Mouse (Mus musculus): ENCODE measurements around the gene Hephl1. TPM values are rescaled to one million over a fixed set of nuclear protein-coding genes. Genes with fewer than 3 reads are reported as not detected.
A peak's percentile ranks its signal among the peaks of the same experiment; 100 is the strongest.

Gene Hephl1
- polyA plus RNA-seq, 1 experiment from 2014 or later, result not detected

DNA sequence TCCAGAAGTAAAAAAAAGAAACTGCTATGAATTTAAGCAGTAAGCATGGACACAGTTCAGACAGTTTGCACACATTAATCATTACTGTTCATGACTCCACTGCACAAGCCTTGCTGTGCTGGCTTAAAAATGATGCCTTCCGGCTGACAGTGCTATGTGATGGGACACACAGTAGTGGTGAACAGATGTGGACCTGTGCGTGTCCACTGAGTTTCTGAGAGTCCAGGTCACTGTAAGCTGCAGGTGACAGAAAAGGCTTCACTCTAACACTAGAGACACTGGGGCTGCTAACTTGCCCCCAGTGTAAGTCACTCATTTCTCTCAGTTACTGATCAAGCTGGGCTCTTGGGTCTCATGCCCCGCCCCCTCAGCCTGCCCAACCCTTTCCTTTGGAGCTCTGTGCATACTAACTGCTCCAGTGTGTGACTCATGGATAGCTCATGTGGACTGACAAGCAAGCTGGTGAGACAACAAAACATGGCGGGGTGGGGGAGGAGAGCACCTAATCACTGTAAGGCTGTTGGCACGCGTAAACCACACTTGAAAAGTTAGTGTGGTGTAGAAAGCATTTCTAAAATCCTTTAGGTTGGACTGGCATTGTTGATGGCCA is 43.1 kb downstream of the Hephl1 start:
- Histone ChIP-seq H3K27me3 (ENCODE audit: control insufficient read depth, insufficient read depth, low read length) (no peaks in the 10 kb centered on the region), H3K27ac (ENCODE audit: low read depth, low read length) (no peak overlapping the region), H3K9me3 (ENCODE audit: control insufficient read depth, low read length) (no peaks in the 10 kb centered on the region), H3K4me3 (ENCODE audit: low read depth, low read length) (no peak overlapping the region), H3K4me1 (ENCODE audit: control insufficient read depth, insufficient read depth, low read length) (no peaks in the 10 kb centered on the region), H3K36me3 (ENCODE audit: control insufficient read depth, insufficient read depth, low read length) (no peaks in the 10 kb centered on the region), H3K9ac (ENCODE audit: low read length) (no peak overlapping the region), H3K4me2 (no peak overlapping the region)
- DNase-seq (ENCODE audit: low spot score, missing footprints), result no peak
- no peak for ATAC-seq (ENCODE audit: low FRiP score)
- WGBS, result 80% methylated on average over 6 of the region's 6 CpGs

DNA sequence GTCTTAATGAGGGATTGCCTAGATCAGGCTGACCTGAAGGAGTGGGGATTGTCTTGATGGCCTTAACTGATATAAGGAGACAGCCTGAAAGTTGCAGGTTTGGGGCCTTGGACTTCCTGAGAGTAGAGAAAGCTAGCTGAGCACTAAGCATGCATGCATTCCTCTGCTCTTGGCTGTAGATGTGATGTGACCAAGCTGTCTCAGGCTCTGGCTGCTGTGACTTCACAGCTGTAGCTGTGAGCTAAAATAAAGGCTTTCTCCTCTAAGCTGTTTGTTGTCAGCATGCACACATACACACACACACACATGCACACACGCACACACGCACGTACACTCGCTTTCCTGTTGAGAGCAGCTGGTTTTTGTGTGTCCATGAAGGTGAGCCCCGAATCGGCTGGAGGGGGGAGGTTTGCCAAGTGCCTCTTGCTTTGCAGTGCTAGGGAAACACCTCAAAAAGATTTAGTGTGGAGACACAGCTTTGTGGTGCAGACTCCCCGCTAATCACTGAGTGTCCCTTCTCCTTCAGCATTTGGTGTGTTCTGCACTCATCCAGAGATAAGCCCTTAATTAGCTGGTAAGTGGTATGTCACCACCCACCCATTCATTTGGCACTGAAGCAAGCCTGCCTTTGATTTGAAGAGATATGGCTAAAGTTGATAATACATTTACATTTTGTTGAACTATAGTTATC is 43.8 kb downstream of the Hephl1 start:
- WGBS, result 83% methylated on average over 7 of the region's 7 CpGs
- no peaks in the 10 kb centered on the region for H3K4me1 ChIP-seq (ENCODE audit: control insufficient read depth, insufficient read depth, low read length)
- DNase-seq (ENCODE audit: low spot score, missing footprints) (no peak), ATAC-seq (ENCODE audit: low FRiP score) (no peak)
- H3K9ac ChIP-seq (ENCODE audit: low read length), result no peak overlapping the region
- H3K9me3 ChIP-seq (ENCODE audit: control insufficient read depth, low read length), result no peaks in the 10 kb centered on the region
- no peak overlapping the region for H3K4me2 ChIP-seq
- H3K27me3 ChIP-seq (ENCODE audit: control insufficient read depth, insufficient read depth, low read length), result no peaks in the 10 kb centered on the region
- H3K27ac ChIP-seq (ENCODE audit: low read depth, low read length), result no peak overlapping the region
- no peaks in the 10 kb centered on the region for H3K36me3 ChIP-seq (ENCODE audit: control insufficient read depth, insufficient read depth, low read length)
- H3K4me3 ChIP-seq (ENCODE audit: low read depth, low read length), result no peak overlapping the region

DNA sequence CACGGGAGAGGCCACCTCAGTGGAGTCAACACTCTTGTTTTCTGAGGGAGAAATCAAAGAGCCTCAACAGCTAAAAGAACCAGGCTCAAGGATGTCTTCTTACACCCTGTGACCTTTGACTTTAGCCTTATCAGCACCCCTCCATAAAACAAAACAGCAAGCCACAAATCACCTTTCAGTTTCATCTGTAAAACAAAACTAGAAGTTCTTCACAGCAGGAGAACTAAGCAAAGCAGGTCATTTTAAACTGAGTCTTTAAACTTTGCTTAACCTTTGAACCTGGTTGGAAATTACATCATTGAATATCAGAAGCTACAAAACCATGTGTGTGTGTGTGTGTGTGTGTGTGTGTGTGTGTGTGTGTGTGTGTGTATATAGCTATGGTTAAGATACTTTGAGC is 47.7 kb downstream of the Hephl1 start:
- Histone ChIP-seq H3K9ac (ENCODE audit: low read length) (no peak overlapping the region), H3K4me2 (no peak overlapping the region), H3K4me1 (ENCODE audit: control insufficient read depth, insufficient read depth, low read length) (no peaks in the 10 kb centered on the region), H3K27me3 (ENCODE audit: control insufficient read depth, insufficient read depth, low read length) (no peaks in the 10 kb centered on the region), H3K4me3 (ENCODE audit: low read depth, low read length) (no peak overlapping the region), H3K27ac (ENCODE audit: low read depth, low read length) (no peak overlapping the region), H3K9me3 (ENCODE audit: control insufficient read depth, low read length) (no peaks in the 10 kb centered on the region), H3K36me3 (ENCODE audit: control insufficient read depth, insufficient read depth, low read length) (no peaks in the 10 kb centered on the region)
- no peak for ATAC-seq (ENCODE audit: low FRiP score)
- DNase-seq (ENCODE audit: low spot score, missing footprints), result no peak
- 26% methylated on average over 1 of the region's 1 CpGs for WGBS

DNA sequence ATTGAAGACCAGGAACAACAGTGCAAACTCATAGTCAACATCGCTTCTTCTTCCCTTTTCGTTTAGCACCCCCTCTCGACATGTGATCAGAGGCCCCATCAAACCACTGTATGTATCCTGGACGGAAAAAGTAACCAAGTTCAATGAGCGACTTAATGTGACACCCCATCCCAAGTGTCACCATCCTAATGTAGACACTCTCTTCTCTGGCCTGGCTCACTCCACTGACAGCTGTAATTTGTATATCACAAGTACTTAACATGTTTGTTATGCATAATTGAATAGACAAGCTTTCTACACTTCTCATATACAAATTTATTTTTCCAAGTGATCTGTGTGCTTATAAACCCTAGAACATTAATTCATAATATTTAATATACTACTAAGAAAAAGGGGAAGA is 51.1 kb downstream of the Hephl1 start:
- Histone ChIP-seq H3K9me3 (ENCODE audit: control insufficient read depth, low read length) (no peaks in the 10 kb centered on the region), H3K9ac (ENCODE audit: low read length) (no peak overlapping the region), H3K4me2 (no peak overlapping the region), H3K4me3 (ENCODE audit: low read depth, low read length) (no peak overlapping the region), H3K27me3 (ENCODE audit: control insufficient read depth, insufficient read depth, low read length) (no peaks in the 10 kb centered on the region), H3K4me1 (ENCODE audit: control insufficient read depth, insufficient read depth, low read length) (no peaks in the 10 kb centered on the region), H3K36me3 (ENCODE audit: control insufficient read depth, insufficient read depth, low read length) (no peaks in the 10 kb centered on the region), H3K27ac (ENCODE audit: low read depth, low read length) (no peak overlapping the region)
- 87% methylated on average over 5 of the region's 5 CpGs for WGBS
- ATAC-seq (ENCODE audit: low FRiP score), result no peak
- DNase-seq (ENCODE audit: low spot score, missing footprints), result no peak

DNA sequence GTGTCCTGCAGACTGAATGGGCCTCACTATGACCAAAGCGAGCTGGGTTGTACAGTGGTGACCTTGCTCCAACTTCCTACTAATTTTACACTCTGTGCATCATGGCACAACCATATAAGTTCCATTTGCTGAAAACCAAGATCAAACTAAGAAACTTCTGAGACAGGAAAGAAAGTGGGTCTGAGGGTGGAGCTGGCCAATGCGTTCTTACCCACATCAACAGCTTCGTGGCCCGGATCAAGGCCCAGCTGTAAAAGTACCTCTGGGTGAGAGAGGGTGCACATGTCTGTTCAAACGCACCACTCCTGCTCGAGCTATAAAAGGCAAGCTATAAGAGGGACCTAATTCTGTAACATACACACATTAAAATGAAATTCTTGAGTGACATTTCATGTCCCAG is 51.9 kb downstream of the Hephl1 start:
- Histone ChIP-seq H3K36me3 (ENCODE audit: control insufficient read depth, insufficient read depth, low read length) (no peaks in the 10 kb centered on the region), H3K27me3 (ENCODE audit: control insufficient read depth, insufficient read depth, low read length) (no peaks in the 10 kb centered on the region), H3K27ac (ENCODE audit: low read depth, low read length) (no peak overlapping the region), H3K4me1 (ENCODE audit: control insufficient read depth, insufficient read depth, low read length) (no peaks in the 10 kb centered on the region), H3K4me3 (ENCODE audit: low read depth, low read length) (no peak overlapping the region), H3K4me2 (no peak overlapping the region), H3K9me3 (ENCODE audit: control insufficient read depth, low read length) (no peaks in the 10 kb centered on the region), H3K9ac (ENCODE audit: low read length) (no peak overlapping the region)
- ATAC-seq (ENCODE audit: low FRiP score), result no peak
- DNase-seq (ENCODE audit: low spot score, missing footprints), result no peak
- 88% methylated on average over 6 of the region's 6 CpGs for WGBS

DNA sequence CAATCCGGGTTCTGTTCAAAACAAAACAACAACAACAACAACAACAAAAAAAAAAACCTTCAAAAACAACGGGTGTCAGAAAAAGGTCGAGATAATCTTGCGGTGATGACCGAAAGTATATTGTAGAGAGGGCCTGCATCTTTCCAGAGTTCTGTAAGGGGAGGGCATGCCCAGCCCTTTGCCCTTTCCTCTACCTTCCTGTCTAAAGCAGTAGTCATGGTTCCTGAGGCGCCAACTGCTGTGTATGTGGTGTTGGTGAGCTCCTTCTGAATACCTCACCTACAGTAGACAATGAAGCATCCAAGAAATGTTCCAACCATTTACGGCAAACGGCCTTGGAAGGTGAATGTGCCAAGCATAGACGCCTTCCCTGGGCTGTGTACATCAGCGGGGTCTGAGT is 66.2 kb downstream of the Hephl1 start:
- Histone ChIP-seq H3K36me3 (ENCODE audit: control insufficient read depth, insufficient read depth, low read length) (no peaks in the 10 kb centered on the region), H3K27ac (ENCODE audit: low read depth, low read length) (peak overlapping the region; percentile 76), H3K27me3 (ENCODE audit: control insufficient read depth, insufficient read depth, low read length) (no peaks in the 10 kb centered on the region), H3K9me3 (ENCODE audit: control insufficient read depth, low read length) (no peaks in the 10 kb centered on the region), H3K4me3 (ENCODE audit: low read depth, low read length) (peak overlapping the region; percentile 85), H3K9ac (ENCODE audit: low read length) (peak overlapping the region; percentile 89), H3K4me2 (peak overlapping the region; percentile 55), H3K4me1 (ENCODE audit: control insufficient read depth, insufficient read depth, low read length) (peaks cover 16% of the 10 kb centered on the region)
- 46% methylated on average over 10 of the region's 10 CpGs for WGBS
- DNase-seq (ENCODE audit: low spot score, missing footprints) (no peak), ATAC-seq (ENCODE audit: low FRiP score) (peak; percentile 14; the same call in 1 of the 2 replicates)

DNA sequence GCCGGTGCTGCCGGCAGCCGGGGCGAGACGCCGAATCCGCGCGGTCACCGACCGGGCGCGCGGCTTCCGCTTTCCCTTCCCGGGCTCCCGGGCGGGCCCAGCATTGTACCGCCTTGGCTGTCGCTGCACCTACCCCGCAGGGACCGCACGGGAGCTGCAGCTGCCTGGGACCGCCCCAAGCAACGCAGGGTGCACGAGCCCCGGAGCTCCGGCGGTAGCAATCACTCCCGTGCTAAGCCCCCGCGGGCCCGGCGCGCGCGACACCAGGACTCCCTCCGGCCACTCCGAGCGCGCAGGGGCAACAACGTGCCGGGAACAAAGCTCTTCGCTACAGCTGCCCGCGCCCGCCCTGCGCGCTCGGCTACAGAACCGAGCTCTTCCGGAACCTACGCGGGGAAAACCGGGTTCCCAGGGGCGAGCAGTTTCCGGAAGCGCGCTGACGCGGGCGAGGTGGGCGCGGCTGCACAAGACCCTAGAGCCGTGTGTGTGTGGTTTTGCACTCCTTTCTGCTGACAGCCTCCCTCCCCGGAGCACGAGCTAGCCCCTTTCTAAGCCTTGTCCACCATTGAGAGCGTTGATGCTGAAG is 66.7 kb downstream of the Hephl1 start, which contains the start of gene Panx1:
TSS of gene Panx1 (minus strand) at position 395 of the 586 bp plus-strand sequence.
- WGBS, result under 1% methylated on average over 68 of the region's 68 CpGs
- H3K27ac ChIP-seq (ENCODE audit: low read depth, low read length), result peak within 1 kb of the TSS; percentile 76
- peak within 1 kb of the TSS; percentile 85 for H3K4me3 ChIP-seq (ENCODE audit: low read depth, low read length)
- H3K9ac ChIP-seq (ENCODE audit: low read length), result peak within 1 kb of the TSS; percentile 89
- no peaks in the 10 kb centered on the region for H3K9me3 ChIP-seq (ENCODE audit: control insufficient read depth, low read length)
- H3K36me3 ChIP-seq (ENCODE audit: control insufficient read depth, insufficient read depth, low read length), result no peaks in the 10 kb centered on the region
- no peaks in the 10 kb centered on the region for H3K27me3 ChIP-seq (ENCODE audit: control insufficient read depth, insufficient read depth, low read length)
- H3K4me2 ChIP-seq, result peak within 1 kb of the TSS; percentile 55
- ATAC-seq (ENCODE audit: low FRiP score), result peak; percentile 89
- peak; percentile 98 for DNase-seq (ENCODE audit: low spot score, missing footprints)
- peaks cover 16% of the 10 kb centered on the region for H3K4me1 ChIP-seq (ENCODE audit: control insufficient read depth, insufficient read depth, low read length)

DNA sequence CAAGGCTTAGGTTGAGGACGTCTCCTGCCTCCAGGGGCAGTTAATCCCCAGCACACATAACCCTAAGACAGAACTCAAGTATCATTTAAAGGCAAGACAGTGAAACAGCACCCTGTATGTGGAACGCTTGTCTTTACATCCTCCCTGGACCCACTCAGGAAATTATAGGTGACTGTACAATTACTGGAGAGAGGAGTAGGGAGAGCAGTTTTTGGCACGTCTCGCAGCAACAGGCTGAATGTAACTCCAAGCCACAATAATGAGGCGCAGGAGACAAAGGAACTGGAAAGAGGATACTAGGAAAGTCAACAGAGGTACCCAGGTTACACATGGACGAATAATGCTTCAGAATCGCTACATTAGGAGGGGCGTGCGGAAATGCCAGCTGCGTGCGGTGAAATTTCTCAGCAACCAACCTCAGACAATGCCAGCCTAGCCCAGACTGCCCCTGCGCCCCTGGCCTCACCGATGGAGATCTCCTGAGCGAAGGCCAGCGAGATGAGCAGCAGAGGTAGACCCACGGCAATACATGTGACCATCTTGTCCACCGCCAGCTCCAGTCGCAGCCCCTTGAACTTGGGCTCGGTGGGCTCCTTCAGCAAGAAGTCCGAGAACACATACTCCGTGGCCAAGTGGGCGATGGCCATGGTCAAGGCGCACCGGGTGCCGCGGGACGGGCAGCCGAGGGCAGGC is 67.4 kb downstream of the Hephl1 start:
- DNase-seq (ENCODE audit: low spot score, missing footprints) (peak; percentile 95), ATAC-seq (ENCODE audit: low FRiP score) (peak; percentile 66)
- H3K27me3 ChIP-seq (ENCODE audit: control insufficient read depth, insufficient read depth, low read length), result no peaks in the 10 kb centered on the region
- under 1% methylated on average over 28 of the region's 28 CpGs for WGBS
- H3K4me1 ChIP-seq (ENCODE audit: control insufficient read depth, insufficient read depth, low read length), result peaks cover 16% of the 10 kb centered on the region
- H3K9me3 ChIP-seq (ENCODE audit: control insufficient read depth, low read length), result no peaks in the 10 kb centered on the region
- peak overlapping the region; percentile 89 for H3K9ac ChIP-seq (ENCODE audit: low read length)
- H3K36me3 ChIP-seq (ENCODE audit: control insufficient read depth, insufficient read depth, low read length), result no peaks in the 10 kb centered on the region
- peak overlapping the region; percentile 85 for H3K4me3 ChIP-seq (ENCODE audit: low read depth, low read length)
- H3K4me2 ChIP-seq, result peak overlapping the region; percentile 55
- H3K27ac ChIP-seq (ENCODE audit: low read depth, low read length), result peak overlapping the region; percentile 76

DNA sequence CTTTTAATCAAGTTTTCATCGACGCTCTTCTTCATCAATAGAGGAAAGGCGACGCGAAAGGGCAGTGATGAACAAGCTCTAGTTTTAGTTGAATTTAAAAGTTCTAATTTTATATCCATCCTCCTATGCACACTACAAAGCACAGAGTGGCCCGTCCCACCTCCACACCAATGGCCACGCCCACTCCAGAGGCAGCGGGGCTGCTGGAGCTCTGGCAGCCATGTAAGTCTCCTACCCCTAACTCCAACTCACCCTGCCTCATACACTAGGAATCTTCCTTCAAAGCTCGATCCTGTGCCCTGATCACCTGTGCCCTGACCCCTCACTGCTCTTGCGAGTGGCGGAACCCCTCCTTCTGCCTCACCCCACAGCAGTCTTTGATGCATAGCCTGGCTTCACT is 70.4 kb downstream of the Hephl1 start:
- Histone ChIP-seq H3K27ac (ENCODE audit: low read depth, low read length) (no peak overlapping the region), H3K4me1 (ENCODE audit: control insufficient read depth, insufficient read depth, low read length) (peaks cover 22% of the 10 kb centered on the region), H3K36me3 (ENCODE audit: control insufficient read depth, insufficient read depth, low read length) (no peaks in the 10 kb centered on the region), H3K4me2 (no peak overlapping the region), H3K4me3 (ENCODE audit: low read depth, low read length) (no peak overlapping the region), H3K9me3 (ENCODE audit: control insufficient read depth, low read length) (no peaks in the 10 kb centered on the region), H3K9ac (ENCODE audit: low read length) (no peak overlapping the region), H3K27me3 (ENCODE audit: control insufficient read depth, insufficient read depth, low read length) (no peaks in the 10 kb centered on the region)
- peak; percentile 57 for DNase-seq (ENCODE audit: low spot score, missing footprints)
- WGBS, result 89% methylated on average over 11 of the region's 11 CpGs
- no peak for ATAC-seq (ENCODE audit: low FRiP score)

Data from midbrain, embryonic 11.5 days (tissue).